Mouse (Mus musculus) T-helper 17 cell (primary cell): ENCODE results near the gene Polr3b.

Source experiments
- in situ Hi-C, 2 experiments: fragments of 300-600 bp; cut with MboI, MseI; formaldehyde crosslinking; loops; 1 replicate in 1 of 2; 2 replicates in 1 of 2; pipeline ENCODE4 v1.15.1; 2025; ENCODE audit warnings: high pct_unique_total_duplicates in 2 of 2

Polr3b gene

GRCm38 (mm10) chr10:84621826-84622790 lies at the start of gene Polr3b:
Gene Polr3b, plus strand, starts transcription at chr10:84622292.
- in situ Hi-C loops, result no loop called here

DNA sequence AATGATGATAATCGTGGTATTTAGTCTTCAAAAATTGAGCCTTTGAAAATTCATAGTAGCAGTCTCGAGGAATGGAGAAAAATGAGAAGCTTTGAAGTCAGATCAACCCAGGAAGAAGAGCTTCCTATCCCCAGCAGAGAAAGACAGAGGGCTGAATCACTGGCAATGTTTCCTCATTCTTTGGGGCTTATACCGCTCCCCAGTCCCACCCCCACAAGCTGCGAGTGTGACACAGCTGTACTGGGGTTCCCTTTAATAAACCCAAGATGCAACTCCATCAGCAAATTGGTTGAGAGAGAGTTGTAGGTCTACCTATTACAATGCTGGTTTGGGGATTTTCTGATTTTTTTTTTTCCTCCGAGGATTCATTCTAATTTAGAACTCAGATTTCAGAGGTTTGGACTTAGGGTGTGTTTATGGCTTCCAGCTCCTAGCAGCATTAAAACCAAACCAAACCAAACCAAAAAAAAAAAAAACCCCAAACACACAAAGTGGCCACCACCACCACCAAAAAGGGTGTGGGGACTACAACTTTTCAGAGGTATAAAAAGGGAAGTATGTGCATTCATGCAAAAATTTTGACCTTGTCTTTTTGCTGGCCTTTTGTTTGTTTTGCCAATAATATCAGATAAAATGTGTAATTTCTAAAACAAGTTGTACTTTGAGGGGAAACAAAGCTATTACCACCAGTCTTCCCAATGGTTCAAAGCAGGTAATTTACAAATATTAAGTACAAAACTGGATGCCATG lies 48.2 kb upstream of the Polr3b start:
- in situ Hi-C loops, result no loop called here

- in situ Hi-C loops, result loop anchor here in 1 of 2 experiments (5.0 kb wide), 1 partner anchor 51 kb away; no protein-coding TSS in a partner anchor
Observed at GRCm38 (mm10) chr10:84576029-84576394, 46.1 kb upstream of the Polr3b start.

DNA sequence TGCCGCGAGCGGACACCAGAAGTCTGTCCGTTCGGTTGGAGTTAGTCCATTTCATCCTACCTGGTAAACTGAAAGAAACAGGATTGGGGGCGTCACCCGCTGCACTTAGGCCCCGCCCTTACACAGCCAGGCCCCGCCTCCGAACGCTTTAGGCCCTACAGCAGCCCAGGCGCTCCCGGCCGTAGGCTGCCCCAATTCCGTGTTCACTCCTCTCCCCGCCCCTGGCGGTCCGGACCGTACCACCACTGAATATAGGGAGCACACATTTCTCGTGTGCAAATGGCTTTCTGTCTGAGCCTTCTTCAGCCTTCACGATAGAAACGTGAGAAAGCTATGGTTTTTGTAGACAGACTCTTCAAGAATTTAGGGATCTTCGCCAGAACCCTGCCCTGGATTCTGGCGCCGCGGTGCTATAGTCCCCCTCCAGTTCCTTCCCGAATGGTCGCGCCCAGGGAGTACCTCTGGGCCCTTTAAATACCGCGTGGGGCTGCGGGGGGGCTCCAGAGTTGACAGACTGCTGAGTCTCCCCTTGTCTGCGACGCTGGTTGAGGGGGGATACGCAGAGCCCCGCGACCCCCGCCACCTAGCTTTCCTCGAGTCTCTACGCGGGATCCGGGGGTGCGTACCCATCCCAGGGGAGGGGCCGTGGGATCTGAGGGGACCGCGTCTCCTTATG lies 45.6 kb upstream of the Polr3b start, which contains the start of gene Tcp11l2:
TSS of gene Tcp11l2 (plus strand) at position 232 of the 676 bp plus-strand sequence.
- in situ Hi-C loops, result loop anchor here in 1 of 2 experiments (5.0 kb wide), 1 partner anchor 51 kb away; no protein-coding TSS in a partner anchor

GRCm38 (mm10) chr10:84577071-84577727 lies 44.9 kb upstream of the Polr3b start:
- in situ Hi-C loops, result loop anchor here in 1 of 2 experiments (5.0 kb wide), 1 partner anchor 50 kb away; no protein-coding TSS in a partner anchor

DNA sequence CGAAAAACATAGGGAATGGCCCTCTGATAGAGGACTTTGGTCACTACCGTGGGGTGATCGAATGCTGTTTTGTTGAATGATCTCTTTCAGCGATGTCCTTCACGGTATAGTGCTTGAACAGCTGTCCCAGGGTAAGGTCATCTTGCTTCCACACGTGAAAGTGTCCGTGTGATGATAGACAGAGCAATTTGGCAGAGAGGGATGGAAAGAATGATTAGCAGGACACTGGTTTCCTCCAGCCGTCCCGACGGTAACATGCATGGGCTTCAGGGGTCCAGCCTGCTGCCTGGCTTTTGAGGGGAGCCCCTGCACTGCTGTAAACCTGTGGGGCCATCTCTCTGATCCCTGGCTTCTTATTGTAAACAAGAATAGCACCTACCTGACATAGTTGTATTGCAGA lies 43.4 kb upstream of the Polr3b start:
- in situ Hi-C loops, result loop anchor here in 1 of 2 experiments (5.0 kb wide), 1 partner anchor 49 kb away; no protein-coding TSS in a partner anchor

DNA sequence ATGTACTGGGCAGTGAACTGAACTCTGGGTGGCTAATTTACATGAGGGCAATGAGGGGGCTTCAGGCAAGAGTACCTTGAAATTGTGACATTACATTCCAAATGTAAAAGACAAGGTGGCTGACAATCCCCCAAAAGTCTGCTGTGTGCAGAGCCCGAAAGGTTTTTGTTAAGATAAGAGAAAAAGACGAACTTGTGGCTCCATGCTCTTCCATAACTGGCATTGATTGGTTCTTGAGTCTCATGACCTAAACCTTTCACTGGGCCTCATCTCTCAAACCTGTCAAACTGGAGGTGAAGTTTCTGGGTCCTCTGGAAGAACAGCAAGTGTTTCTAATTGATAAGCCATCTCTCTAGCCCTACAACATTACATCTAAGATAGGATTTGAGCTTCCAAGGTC lies 42.6 kb upstream of the Polr3b start:
- in situ Hi-C loops, result loop anchor here in 1 of 2 experiments (5.0 kb wide), 1 partner anchor 48 kb away; no protein-coding TSS in a partner anchor

DNA sequence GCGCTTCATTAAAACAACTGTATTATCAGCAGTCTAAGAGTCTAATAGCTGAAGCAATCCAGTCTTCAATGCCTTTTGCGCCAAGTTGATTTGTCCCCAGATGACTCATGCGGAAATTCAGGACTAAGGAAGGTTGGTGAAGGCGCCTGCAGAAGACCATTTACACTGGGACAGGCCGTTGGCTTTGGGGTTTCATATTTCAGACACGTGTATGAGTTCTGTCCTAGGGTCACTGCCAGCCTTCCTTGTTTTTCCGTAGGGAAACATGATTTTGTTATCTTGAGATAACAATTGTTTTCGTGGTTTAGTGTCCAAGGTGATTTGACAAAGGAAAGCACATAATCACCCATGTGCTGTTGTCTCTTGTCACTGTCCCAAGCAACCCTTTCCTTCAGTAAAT lies 40.9 kb upstream of the Polr3b start:
- in situ Hi-C loops, result no loop called here

DNA sequence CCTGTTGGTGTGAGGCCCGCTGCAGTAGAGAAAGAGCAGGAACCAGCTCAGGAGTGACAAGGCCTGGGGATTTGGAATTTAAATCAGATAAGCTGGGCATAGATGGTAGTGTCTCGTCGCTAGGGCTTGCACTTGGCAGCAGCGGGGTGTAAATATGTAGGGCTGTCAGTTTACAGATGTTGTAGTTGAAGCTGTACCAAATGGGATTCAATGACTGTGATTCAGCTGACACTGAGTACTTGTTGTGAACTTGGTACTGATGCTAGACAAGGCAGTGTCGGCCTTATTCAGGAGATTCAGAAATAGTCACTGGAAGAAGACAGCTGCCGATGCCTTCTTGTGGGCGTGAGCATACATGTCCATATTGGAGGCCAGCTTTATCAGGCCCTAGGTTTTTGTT lies 39.9 kb upstream of the Polr3b start:
- in situ Hi-C loops, result no loop called here

DNA sequence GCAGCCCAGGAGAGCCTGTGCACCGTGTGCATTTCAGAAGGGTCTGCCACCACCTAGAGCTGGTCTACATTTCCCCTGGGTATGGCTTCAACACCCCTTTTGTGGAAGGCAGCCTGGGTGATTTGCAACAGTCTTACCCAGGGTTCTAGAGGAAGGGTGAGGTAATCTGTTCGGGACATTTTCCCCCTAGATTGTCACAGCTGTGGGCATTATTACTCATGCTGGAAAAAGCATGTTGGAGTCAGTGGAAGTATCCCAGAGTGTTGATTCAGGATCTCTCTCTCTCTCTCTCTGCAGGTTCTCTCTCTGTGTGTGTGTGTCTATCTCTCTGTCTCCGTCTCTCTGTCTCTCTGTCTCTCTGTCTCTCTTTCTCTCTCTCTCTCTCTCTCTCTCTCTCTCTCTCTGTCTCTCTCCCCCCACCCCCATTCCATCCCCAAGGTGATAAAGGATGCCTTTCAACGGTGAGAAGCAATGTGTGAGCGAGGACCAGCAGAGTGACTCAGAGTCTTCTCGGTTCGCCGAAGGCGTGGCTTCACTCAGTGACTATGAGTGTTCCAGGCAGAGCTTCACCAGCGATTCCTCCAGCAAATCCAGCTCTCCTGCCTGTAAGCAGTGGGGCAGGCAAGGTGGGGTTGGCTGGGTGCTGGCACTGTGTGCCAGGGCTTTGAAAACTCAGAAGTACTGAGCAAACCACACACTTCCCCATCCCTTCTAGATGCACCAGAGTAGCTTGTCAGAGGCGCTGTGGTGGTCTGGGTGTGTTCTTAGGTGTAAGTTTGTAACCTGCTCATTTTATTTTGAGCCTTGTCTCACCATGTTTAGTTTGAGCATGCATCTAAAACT lies 37.4 kb upstream of the Polr3b start:
- in situ Hi-C loops, result no loop called here

DNA sequence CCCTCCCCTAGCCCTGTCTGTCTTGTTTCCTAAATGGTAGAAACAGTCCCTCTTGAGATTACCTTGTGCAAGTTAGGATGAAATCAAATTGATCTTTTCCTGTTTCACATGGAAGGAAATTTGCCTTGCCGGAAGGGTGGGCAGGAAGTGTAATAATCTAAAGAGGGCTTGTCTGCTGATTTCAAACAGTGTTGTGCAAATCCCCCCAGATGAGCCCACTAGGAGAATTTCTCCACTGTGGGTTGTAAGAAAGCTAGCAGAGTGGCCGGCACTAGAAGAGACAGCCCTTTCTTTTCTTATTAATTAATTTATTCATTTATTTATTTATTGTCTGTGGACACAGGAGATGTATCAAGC lies 36.8 kb upstream of the Polr3b start:
- in situ Hi-C loops, result no loop called here

DNA sequence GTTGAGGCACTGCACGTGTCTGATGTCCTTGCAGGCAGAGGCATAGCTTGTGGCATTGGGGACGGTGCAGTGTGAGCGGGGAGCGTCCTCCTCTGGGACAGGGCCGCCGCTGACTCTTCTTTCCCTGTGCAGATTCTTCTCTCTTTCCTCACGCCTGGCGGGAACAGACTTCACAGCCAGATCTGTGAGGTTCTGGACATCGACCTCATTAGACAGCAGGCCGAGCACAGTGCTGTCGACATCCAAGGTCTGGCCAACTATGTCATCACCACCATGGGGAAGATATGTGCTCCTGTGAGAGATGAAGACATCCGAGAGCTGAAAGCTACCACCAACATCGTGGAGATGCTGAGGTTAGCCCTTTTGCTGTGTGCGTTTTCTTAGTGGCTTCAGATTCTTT lies 31.1 kb upstream of the Polr3b start:
- in situ Hi-C loops, result loop anchor here in 1 of 2 experiments (10.0 kb wide), 1 partner anchor 66 kb away; no protein-coding TSS in a partner anchor

DNA sequence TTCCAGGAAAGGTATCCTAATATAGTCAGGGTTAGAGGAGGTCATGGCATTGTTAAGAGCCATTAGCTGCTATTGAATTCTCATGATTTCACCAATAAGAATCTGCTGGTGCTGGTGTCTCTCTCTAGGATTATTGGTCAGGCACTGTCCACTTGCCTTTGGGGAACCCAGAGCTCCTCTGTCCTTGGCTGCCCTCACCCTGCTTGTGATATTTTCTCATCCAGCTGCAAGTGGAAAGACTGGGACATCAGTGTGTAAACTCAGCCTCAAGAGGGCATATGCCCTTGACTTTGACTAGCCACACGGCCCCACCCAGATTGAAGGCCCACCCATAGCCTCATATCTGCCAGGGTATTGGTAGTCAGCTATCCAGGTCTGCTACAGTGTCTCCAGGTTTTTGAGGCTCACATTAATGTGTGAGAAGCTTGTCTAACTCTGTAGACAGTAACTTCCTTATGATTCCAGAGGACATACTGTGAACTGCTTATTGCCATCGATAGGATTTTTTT lies 30.4 kb upstream of the Polr3b start:
- in situ Hi-C loops, result loop anchor here in 1 of 2 experiments (10.0 kb wide), 1 partner anchor 67 kb away; no protein-coding TSS in a partner anchor

DNA sequence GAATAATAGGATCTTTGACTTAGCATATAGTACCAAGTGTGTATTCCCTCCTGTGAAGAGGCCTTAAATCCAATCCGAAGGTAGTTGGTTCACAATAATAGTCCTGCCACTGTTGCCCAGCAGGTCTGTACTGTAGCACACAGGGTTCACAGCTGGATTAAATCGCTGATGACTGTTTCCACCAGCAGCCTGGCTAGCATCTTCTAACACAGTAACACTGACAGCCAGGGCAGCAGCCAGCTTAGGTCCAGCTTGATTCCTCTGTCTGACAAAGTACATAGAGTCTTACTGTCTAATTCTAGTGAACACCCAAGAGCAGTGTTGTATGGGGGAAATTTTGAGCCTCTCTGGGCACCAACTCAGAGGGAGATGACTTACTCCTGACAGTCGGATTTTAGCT lies 29.3 kb upstream of the Polr3b start:
- in situ Hi-C loops, result loop anchor here in 1 of 2 experiments (10.0 kb wide), 1 partner anchor 68 kb away; no protein-coding TSS in a partner anchor

DNA sequence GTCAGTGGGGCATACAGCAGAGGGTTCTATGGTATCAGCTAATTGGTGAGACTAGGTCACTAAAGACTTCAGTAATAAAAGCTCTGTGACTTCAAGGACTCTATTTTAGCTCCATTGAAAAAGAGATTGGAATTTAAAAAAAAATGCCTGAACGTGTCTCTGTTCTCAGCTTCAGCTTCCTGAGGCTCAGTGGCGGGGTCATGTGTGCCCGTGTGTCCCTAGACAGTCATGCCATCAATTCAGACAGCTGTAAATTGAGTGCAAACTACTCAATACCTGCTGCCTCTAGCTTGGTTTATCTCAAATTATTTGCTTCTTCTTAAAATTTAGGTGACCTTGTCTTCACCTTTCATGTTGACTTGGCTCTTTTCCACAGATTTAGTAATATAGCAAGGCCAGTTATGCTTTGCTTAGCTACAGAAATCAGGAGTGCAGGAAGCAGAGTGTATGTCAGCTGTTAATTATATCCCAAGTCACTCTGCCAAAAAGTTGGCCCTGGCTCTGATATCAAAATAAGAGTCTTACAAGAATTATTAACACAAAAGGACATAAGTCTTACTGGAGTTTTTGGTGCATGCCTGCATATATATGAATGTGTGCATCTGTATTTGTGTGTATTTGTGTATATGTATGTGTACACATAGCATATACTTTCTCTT lies 24.8 kb upstream of the Polr3b start:
- in situ Hi-C loops, result loop anchor here in 1 of 2 experiments (10.0 kb wide), 1 partner anchor 72 kb away; no protein-coding TSS in a partner anchor

- in situ Hi-C loops, result loop anchor here in 1 of 2 experiments (10.0 kb wide), 1 partner anchor 73 kb away; no protein-coding TSS in a partner anchor
Observed at GRCm38 (mm10) chr10:84598172-84598571, 23.9 kb upstream of the Polr3b start.

DNA sequence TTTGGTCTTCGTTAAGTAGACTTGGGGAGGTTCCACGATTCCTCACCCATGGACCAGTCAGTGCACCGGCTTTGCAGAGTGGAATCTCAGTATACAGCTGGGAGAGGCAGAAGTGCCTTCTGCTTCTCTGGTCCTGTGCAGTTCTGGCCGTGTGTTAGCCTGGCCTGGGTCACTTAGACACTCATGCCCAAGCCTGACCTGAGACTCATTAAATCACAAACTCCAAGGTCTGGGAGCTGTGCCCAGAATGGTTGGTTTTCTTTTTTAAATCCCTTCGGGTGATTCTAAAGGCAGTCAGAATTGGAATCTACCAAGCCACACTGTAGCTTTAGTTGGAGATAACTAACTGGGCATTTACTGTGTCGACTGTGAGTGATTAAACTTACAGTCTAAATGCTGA lies 22.0 kb upstream of the Polr3b start:
- in situ Hi-C loops, result no loop called here

GRCm38 (mm10) chr10:84604335-84604734 lies 17.8 kb upstream of the Polr3b start:
- in situ Hi-C loops, result no loop called here

- in situ Hi-C loops, result no loop called here
Observed at GRCm38 (mm10) chr10:84608361-84608760, 13.7 kb upstream of the Polr3b start.
